Mouse (Mus musculus): ENCODE data around the gene Tmem132a.

GRCm38 (mm10) chr19:10900315-10900714 is 30.6 kb upstream of the Tmem132a start:
- TF ChIP-seq POLR2A (IDR thresholded peaks at IDR 0.05; ENCODE audit: borderline replicate concordance, extremely low read depth, low read depth, low read length) (no peak), CTCF (IDR thresholded peaks at IDR 0.05; ENCODE audit: insufficient read depth, low read length) (no peak)
